Mouse (Mus musculus) ES-CJ7 (cell line): ENCODE results near the gene 5730522E02Rik.
"Not testable (repeated sequence)": the region's sequence is repeated elsewhere in the genome, so short reads cannot be mapped to it uniquely, and the experiment has no call there.

Experiments used
- DNase-seq: peaks from one replicate; pipeline ENCODE4 v3.0.0; 2011; ENCODE audit warnings: low read depth, low spot score

5730522E02Rik gene

DNA sequence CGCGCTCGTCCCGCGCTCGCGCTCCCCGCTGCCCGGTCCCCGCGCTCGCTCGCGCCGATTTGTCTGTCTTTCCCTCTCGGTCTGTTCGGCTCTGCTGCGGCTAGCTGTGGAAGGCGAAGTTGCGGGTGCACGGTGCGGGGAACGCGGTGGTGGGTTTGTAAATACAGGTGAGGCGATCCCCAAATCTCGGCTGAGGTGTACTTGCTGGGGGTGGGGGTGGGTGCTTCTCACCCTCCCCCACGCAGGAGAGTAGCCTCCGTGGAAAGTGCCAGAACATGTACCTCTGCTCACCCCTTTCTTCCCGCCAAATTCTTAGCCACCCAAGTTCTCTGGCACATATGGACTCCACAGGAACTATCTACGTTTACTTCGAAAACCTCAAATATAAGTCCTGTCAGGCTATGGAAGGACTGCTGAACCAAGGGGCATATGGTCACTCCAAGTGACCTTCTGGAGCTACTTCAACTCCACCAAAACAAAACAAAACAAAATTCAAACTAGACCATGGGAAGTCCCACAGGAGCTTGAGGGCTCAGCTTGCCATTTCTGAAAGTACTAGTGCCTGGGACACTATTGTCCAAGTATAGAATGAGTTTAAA lies at the start of gene 5730522E02Rik:
Gene 5730522E02Rik (minus strand): TSS at position 182 of the 599 bp plus-strand sequence.
- DNase-seq: peak; percentile 38

DNA sequence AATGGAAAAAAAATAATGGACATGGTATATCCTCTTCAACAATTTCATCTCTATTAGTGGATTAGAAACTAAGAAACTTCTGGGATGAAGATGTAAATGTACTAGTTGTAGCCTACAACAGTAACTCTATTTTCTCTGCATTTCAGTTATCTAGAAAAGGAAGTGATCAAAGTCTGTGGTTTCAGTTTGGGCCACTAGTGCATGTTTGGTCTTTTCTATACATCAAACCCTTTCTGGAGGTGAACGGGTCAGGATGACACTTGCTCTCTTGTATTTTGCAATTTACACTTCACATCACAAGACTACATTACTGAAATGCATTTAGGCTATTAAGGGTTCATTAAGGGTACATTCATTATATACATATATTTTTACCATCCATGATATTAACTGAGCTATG lies 26.0 kb upstream of the 5730522E02Rik start:
- DNase-seq: no peak

DNA sequence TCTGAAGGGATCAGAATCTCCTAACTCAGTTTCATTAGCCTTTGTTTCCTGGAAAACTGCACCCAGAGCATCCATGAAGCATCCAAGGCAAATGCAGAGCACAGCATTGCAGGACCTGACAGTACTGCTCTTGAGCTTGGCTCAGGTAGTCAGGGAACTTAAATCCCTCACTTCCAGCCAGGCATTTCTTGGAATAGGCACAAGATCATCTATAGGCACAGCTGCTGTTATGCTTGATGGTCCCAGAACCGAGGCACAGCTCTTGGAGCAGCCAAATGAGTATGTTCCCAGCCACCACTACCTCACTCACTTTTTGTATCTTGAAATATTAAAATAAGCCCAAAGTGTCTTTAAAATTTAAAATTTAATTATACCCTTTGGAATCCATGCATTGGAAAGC lies 19.3 kb upstream of the 5730522E02Rik start:
- no peak for DNase-seq

DNA sequence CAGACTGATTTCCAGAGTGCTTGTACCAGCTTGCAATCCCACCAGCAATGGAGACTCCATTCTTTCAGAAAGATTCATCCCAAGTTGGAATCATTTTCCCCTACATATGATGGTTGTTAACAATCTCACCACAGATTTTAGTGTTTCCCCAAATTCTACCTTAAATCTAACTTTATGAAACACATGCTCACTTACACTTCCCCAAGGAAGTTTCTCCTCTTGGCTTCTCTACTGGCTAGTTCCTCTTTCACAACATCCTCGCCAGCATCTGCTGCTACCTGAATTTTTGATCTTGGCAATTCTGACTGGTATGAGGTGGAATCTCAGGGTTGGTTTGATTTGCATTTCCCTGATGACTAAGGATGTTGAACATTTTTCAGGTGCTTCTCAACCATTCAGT lies 3.1 kb upstream of the 5730522E02Rik start:
- DNase-seq: not testable (repeated sequence)

DNA sequence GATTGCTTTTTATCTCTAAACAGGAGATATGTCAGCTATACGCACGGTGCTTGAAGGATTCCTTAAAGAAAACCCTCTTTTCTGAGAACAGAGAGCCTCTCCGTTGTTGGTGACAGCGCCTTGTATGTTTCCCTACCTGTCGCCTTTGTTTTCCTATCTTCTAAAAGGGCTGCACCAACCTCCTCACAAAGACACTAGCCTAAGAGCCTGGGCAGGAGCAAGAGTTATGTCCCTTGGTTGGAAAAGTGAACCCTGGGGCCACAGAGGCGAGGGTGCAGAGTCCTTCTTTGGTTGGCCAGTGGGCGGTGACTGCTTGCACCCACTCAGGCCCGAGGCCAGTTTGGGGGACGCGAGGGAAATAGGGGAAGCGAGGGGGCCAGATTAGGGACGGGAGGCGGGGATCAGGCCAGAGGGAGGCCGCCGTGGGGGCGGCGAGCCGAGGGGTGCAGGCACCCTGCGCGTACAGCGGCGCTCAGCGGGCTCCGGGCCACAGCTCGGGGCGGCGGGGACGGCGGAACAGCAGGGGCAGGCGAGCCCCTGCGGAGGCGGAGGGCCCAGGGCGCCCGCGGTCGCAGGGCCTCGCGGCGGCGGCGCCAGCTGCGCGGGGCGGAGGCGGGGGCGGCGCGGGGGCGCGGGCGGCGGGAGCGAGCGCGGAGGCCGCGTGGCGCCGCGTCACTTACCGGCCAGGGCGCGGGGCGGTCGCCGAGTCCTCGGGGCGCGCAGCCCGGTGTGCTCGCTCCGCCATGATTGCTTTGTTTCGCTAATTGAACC lies 567 bp downstream of the 5730522E02Rik start:
- DNase-seq: peak; percentile 53

DNA sequence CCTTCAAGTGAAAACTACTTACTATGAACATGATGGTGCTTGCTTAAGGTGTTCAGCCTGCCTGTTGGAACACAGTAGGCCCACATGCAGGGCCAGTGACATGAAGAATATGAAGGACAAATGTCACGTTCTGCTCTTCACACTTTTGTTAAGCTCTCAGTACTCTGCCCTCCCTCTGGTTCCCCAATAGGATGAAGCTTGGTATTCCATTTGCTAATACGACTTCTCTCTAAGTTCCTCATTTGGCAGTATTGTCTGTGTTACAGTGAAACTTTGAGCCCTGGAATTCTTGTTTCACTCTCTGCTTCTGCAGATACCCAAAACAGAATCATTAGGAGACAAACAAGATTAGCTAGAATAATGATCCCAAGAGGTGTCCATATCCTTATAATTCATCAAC lies 7.1 kb downstream of the 5730522E02Rik start:
- DNase-seq: no peak

DNA sequence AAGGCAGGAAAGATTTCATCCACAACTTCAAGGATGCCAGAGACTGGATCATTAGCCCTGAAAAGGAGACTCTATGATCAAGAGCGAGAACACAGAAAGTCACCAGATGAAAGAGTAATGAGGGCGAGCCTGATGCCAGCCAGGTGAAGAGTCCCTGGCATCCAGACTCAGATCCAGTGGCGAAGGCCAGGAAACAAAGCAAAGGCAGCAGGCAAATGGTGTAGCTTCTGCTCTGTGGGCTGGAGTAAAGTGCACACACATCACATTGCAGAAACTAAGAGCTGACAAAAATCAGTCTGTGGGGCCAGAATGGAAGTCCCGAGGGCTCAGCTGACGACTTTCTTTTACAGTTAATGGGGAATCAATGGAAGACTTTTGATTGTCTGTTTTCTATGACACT lies 7.7 kb downstream of the 5730522E02Rik start:
- no peak for DNase-seq

DNA sequence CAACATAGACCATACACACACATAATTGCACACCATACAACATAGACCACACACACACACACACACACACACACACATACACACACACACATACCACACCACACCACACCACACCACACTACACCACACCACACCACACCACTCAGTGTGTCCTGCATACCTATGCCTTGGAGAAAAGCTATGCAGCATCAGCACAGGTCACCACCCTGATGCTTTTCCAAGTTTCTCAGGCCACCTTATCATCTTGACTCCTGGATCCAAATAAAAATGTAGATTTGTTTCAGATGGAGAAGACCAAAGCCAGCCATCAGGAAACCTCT lies 8.8 kb downstream of the 5730522E02Rik start:
- no peak for DNase-seq

DNA sequence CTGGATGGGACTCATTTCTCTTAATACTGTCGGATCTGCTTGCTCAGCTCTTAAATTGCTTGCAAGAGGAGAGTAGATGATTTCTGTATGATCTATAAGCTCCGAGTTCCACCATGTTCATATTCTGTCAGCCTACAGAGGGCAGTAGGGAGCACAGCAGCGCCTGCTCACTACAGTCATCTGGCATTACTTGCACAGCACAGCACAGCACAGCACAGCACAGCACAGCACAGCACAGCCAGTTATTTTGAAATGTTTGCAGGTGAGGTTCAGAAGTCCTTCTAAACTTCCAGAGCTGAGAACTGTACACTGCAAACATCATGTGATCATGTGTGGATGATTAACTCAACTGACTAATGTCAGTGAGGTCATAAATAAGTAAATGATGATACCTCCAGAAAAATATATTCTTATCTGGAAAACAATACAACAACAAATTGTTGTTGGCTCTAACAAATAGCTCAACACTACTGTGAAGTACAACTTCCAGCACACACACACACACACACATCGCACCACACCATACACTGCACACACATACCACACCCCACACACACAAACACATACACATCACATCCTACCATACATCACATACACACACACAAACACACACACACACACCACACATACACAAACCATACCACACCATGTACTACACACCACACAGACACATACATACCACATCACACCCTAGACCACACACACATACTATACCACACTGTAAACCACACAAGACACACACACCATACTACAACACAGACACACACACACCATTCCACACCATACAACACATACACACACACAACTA lies 9.4 kb downstream of the 5730522E02Rik start:
- DNase-seq: peak; percentile 76

DNA sequence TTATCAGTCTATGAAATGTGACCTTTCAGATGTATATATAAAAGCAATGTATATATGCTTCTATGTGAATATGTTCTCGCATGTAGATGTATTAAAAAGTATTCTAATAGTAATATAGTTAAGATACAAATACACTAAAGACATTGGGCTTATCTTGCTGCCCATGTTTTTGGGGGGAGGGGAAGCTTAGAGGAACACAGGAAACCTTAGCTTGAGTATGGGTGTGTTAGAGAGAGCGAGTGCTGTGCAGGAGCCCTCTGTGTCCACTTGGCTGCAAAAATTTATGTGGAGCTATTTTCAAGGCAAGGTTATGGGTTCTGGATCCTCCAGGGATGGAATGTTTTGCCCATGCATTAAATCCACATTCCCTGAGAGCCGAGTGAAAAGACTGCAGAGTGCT lies 15.1 kb downstream of the 5730522E02Rik start:
- no peak for DNase-seq

DNA sequence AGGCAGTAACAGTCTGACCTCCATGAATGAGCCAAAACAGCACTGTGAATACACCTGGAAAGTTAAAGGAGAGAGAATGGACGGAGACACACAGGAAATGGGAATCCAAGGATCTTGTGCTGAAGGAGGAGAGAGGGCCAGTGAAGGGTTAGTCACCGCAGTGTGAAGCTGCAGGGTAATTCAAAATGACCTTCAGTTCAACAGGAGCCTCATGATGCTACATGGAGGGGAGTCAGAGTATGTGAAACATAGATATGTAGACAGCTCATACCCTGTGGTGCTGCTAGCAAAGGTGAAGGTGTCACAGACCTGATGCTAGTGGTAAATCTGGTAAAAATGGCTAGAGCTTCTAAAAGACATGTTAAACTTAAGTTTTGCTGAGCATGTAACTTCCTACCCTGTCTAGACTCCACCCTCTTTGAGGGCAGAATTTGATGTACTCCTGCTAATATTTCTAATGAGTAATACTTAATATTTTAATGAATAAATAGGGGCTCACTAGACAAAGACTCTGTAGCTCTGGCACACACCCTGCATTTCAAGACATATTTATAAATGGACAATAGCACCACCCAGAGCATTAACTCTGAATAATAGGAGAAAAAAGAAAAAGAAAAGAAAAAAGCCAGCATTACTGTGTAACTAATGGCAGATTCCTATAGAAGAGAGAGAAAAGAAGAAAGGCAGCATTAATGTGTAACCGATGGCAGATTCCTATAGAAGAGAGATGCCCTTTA lies 23.2 kb downstream of the 5730522E02Rik start:
- no peak for DNase-seq

DNA sequence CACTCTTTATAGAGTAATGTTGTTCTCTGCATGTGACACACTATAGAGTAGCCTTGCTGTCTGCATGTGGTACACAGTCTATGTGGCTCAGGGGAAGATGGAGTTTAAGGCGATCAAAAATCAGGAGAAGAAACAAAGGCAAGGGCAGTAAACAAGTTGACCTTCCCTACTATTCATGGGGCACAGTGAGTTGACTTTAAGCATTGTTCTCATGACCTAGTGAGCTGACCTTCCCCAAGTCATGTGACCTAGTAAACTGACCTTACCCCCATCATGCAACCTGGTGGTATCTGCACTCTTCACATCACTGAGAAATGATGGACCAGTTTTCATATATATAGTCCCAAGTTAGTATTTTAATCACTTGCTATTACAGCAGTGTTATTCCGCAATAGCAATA lies 40.0 kb downstream of the 5730522E02Rik start:
- peak; percentile 81 for DNase-seq

DNA sequence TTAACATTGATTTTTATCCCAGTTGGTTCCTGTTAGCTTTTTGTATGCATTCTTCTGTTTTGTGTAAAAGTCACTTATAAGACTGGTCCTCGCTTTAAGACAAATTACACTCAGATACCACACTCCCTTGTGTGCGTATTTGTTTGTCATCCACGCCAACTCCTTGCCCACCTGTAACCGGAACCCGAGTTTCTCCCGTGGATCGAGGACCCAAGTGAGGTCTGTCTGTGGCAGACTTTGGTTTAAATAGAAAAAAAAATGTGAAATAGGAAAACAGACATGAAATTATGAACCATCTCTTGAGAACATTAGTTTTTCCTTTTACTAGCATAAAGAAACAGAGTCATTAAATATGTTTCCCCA lies 43.0 kb downstream of the 5730522E02Rik start:
- no peak for DNase-seq

DNA sequence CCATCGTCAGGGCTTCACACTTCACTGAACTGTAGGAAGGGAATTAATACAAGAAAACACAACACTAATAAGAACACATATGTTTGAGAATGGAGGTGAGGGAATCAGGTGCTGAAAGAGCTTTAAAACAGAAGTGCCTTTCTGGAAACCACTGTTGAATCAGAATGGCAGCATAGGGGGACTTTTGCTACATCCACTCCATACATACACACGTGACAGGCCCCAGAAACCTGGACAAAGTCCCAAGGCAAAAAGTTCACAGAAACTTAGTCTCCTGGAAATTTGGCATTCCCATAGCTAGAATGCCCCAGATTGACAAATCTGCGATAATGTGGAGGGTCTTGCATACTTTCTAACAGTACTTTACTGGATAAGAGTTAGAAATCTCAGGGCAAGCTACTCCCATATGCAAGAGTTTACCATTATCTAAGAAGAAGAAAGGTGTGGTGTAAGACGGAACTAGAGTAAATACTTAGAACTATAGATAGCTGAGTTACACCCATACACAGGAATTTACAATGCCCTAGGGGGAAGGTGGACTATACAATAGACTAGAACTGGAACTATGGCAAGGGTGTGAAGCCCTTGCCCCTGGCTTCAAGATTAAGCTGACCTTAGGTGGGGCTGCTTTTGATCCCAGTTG lies 43.5 kb downstream of the 5730522E02Rik start:
- peak; percentile 80 for DNase-seq

DNA sequence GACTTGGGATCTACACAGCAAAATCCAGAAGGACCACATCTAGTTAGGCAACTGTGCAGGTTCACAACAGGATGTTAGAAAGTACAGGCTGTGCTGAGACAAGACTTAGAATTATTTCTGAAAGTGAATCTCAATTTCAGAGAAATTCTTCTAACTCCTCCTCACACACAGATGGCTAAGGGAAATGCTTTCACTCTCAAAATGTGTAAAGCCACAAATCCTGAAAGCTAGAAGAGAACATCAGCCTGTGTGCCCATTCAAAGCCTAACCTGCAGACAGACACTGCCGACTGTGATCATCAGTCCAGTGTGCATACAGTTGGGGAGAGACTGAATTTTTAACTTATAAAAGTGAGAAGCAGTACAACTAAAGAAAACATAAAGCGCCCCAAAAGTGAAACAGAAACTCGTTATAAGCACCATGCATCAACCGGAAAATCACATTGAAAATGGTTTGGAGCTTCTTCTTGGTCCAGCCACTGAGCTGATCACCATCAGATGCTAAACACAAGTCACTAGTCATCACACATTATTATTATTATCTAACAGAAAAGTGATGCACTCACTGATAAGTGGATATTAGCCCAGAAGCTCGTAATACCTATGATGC lies 45.8 kb downstream of the 5730522E02Rik start:
- no peak for DNase-seq

DNA sequence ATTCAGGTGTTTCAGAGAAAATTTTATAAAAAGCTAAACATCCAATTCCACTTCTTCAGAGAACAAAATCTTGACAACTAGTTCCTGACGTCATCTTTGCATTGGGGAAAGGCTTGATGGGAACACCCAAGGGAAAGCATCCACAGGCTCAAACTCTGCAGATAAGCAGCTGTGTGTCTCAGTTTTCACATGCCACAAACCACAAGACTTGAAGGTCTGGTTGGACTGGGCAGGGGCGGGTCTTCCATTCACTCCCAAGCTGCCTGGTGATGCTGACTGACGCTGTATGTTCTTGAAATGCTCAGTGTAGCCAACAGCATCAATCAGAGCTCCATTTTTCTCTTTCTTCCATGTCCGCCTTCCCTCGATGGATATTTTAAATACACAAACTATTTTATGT lies 49.2 kb downstream of the 5730522E02Rik start:
- no peak for DNase-seq

DNA sequence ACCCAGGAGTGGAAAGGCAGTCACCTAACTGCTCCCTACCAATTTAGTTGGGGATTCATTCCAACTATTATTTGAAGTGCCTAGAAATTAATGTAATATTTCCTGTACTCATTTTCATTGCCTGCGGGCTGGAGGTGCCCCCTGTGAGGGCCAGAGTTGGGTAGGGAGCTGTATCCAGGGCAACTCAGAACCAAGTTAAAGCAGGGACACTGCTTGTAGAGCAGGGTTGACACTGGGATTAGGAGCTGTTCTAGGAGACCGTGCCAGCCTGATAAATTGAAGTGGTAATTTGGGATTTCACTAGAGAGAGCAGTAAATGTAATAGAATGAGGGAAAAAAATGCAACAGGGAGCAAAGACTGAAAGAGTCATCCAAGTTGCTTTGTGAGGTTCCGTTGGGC lies 51.5 kb downstream of the 5730522E02Rik start:
- no peak for DNase-seq

DNA sequence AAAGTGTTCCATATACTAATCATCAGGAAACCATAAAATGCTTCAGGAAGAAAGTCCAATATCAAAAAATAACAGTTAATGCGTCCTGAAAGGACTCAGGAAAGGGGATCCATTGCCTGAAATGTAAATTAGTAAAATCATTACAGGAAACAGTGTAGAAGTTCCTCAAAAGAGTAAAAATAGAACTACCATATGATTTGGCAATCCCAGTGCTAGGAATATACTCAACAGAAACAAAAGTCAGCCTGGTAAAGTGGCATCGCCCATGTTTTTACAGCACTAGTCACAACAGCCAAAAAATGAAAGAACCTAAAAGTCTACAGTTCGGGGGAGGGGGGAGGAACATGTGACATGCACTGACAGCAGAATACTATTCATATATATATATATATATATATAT lies 70.5 kb downstream of the 5730522E02Rik start:
- DNase-seq: no peak

DNA sequence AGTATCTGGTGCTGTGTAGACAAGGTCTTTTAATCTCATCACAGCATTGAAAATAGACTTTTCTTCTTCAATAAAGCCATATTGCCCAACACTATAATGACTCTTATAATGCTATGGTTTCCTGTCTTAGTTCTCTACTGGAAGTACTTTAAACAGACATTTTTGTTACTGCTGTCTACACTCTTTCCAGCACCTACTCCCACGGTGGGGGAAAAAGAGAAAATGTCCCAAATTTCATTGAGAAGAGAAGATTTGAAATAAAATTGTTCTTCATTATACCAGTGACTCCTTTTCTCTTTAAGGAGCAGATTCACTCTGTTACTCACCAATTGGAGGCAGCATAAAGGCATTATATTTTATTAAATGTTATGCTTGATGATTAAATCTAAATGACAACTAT lies 72.5 kb downstream of the 5730522E02Rik start:
- DNase-seq: no peak

DNA sequence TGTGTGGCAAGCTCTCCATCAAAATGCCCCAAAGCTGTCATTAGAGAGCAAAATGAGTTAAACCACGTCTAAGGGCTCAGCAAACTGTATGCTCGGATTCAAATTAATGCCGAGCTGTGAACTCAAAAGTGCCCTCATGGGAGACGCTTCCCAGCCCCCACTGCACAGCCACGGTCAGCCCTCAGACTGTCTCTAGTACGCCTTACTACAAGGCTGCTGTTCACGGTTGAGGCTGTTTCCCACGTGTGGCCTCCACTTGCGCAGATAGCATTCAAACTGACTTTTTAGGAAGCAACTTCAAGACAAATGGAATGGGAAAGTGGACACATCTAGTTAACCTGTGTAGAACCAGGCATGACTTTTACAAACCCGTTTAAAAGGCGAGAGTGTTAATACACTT lies 79.7 kb downstream of the 5730522E02Rik start:
- peak; percentile 66 for DNase-seq

DNA sequence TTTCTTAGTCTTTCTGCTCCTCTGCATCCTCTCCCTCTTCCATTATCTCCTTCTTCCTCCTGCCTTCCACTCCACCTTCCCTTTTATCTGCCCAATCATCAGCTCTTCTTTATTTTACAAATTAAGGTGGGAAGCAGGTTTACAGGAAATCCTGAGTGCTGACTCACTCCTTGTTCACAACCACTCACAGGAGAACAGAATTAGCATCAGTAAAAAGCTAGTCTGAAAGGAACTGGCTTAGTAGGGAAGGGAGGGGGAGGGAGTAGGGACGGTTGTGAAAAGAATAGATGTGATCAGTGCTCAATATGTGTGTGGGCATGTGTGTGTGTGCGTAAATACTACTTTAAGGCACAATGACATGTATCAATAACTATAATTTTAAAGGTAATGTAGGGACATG lies 81.5 kb downstream of the 5730522E02Rik start:
- peak; percentile 91 for DNase-seq
